Mouse (Mus musculus) embryonic facial prominence, embryonic 15.5 days (tissue): ENCODE results near the gene Mrvi1. TPM values are rescaled to one million over a fixed set of nuclear protein-coding genes. Genes with fewer than 3 reads are reported as not detected.

Experiments used
- ATAC-seq: fragments of 200-750 bp; cut with Nextera tagmentation; 2 replicates; pipeline ENCODE4 v1.8.0; 2017; ENCODE audit warnings: low read depth, moderate TSS enrichment; ENCODE audit not compliant: insufficient number of reproducible peaks, low FRiP score, low TSS enrichment
- H3K27ac ChIP-seq: fragments of 300-500 bp; sonication (generic); replicated peaks from 2 replicates; pipeline ENCODE4 v1.5.1; 2015; ENCODE audit warnings: mild to moderate bottlenecking, inconsistent platforms
- H3K27me3 ChIP-seq: fragments of 300-500 bp; sonication (generic); 2 replicates; pipeline ENCODE4 v1.6.1; 2015; ENCODE audit warnings: inconsistent platforms
- H3K36me3 ChIP-seq: fragments of 300-500 bp; sonication (generic); 2 replicates; pipeline ENCODE4 v1.6.1; 2015; ENCODE audit warnings: mild to moderate bottlenecking, inconsistent platforms
- H3K4me1 ChIP-seq: fragments of 300-500 bp; sonication (generic); 2 replicates; pipeline ENCODE4 v1.6.1; 2015; ENCODE audit warnings: inconsistent platforms
- H3K4me2 ChIP-seq: fragments of 300-500 bp; sonication (generic); replicated peaks from 2 replicates; pipeline ENCODE4 v1.6.1; 2015; ENCODE audit warnings: mild to moderate bottlenecking, inconsistent platforms
- H3K4me3 ChIP-seq: fragments of 300-500 bp; sonication (generic); replicated peaks from 2 replicates; pipeline ENCODE4 v1.5.1; 2015; ENCODE audit warnings: mild to moderate bottlenecking, inconsistent platforms
- H3K9ac ChIP-seq: fragments of 300-500 bp; sonication (generic); 2 replicates; pipeline ENCODE4 v1.6.1; 2015; ENCODE audit warnings: inconsistent platforms
- H3K9me3 ChIP-seq: fragments of 300-500 bp; sonication (generic); replicated peaks from 2 replicates; pipeline ENCODE4 v1.6.1; 2016; ENCODE audit warnings: inconsistent platforms
- WGBS: fragments of 180-500 bp; shearing (Covaris S2); methylation state at CpG from one replicate; pipeline ENCODE4 v1.1.7; 2015; 5-methylcytosine and 5-hydroxymethylcytosine counted together
- polyA plus RNA-seq: library from polyadenylated mRNA; unstranded; fragments of >200 nt; fragmentation: Nextera tagmentation; extraction: Ambion mirVana; gene quantifications from 2 replicates; pipeline ENCODE4 v1.2.1, GENCODE M21; 2015

Mrvi1 gene
- polyA plus RNA-seq, 1 experiment from 2014 or later = 2.1 TPM

DNA sequence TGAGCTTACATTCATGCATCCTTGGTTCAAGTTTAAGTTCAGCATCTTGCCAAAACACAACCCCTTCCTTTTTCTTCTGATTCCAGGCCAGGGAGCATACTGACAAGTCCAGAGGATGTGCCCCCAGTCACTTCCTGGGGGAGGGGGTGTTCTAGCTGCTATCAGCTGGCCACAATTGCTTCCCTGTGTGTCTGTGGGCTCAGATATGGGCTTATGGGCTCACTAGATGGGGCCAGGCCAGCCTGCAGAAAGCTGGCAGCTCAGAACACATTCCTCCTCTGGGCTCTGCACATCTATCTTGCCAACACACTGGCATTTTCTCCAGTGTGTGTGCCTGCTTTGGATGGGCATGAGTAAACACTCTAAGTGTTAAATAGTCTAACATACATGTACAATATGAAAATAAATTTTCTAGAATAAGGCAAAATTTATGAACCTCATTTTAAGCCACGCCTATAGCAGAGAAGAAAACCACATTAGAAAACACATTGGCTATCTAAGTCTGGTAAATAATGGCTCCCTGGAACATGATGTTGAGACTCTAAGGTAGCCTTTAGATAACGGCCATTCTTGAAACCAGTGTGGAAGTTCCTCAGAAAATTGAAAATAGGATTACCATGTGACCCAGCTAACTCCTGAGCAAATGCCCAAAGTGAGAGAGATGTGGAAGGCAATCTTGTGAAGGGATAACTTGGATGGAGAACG, 22.0 kb upstream of the Mrvi1 start:
- WGBS = 77% methylated on average over 3 of the region's 3 CpGs
- H3K4me3 ChIP-seq = no peak overlapping the region
- H3K27me3 ChIP-seq = no peaks in the 10 kb centered on the region
- no peaks in the 10 kb centered on the region for H3K36me3 ChIP-seq
- no peak overlapping the region for H3K9ac ChIP-seq
- no peaks in the 10 kb centered on the region for H3K4me1 ChIP-seq
- no peak for ATAC-seq
- no peak overlapping the region for H3K27ac ChIP-seq
- H3K9me3 ChIP-seq = no peaks in the 10 kb centered on the region
- H3K4me2 ChIP-seq = no peak overlapping the region

DNA sequence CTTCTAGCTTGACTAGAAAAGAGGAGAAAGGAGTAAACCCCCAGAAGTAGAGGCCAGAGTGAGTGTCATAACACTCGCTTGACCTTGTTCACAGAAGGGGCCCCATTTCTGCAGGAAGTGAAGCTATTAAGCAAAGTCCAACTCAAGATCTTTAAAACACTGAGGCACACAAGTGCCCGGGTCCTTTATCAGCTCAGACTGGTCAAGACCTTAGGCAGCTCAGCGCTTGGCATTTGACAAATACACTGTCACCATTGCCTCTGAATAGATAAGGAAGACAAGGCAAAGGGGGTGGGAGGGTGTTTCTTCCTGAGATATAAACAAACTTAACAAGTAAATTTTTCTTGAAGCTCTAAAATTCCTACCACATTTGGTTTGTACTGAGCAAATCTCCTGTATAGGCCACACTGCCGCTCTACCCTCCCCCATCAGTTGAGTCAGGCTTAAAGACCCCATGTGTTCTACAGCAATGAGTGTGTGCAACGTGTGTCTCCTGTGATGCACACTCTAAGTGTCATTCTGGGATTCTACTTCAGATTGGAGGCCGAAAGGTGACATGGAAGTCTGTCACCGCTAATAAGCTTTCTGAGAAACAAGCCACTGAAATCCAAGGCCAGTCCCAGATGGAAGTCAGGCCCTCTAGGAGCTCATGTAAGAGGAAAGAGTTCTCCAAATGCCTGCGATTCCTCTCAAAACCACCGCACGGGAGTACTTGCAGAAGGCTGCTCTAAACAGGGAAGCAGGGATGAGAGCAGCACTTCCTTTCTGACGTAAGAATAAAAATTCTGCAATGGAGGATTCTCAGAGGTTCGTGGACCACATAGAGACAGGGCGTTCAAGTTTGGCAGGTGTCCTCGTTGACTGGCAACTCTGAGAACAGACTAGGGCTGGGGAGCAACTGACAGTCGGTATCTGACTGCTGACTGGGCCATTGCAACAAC, 16.9 kb upstream of the Mrvi1 start:
- ATAC-seq = no peak
- H3K4me2 ChIP-seq = no peak overlapping the region
- 75% methylated on average over 15 of the region's 15 CpGs for WGBS

DNA sequence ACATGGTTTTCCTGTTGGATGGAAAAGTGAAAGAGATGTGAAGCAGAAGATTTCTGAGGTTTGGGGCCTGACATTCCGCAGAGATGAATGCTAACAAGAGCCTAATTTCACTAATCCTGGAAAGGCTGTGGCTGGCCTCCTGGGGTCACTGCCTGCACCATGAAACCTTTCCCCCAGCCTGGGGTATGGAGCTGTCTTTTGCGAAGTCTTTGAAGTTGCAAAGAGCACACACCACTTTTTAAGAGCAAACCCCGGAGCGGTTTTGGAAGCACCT, 8.9 kb upstream of the Mrvi1 start:
- 28% methylated on average over 4 of the region's 4 CpGs for WGBS
- H3K4me3 ChIP-seq = no peak overlapping the region
- H3K27ac ChIP-seq = no peak overlapping the region
- no peak for ATAC-seq
- H3K4me2 ChIP-seq = no peak overlapping the region
- H3K4me1 ChIP-seq = 0 out of 2 replicates have a peak, but pooled peaks cover 6% of the 10 kb centered on the region
- no peaks in the 10 kb centered on the region for H3K36me3 ChIP-seq
- no peaks in the 10 kb centered on the region for H3K9me3 ChIP-seq
- H3K27me3 ChIP-seq = no peaks in the 10 kb centered on the region
- no peak overlapping the region for H3K9ac ChIP-seq

More for the DNA sequence above, 16.9 kb upstream of the Mrvi1 start:
- H3K36me3 ChIP-seq = no peaks in the 10 kb centered on the region
- H3K4me1 ChIP-seq = no peaks in the 10 kb centered on the region
- H3K4me3 ChIP-seq = no peak overlapping the region
- H3K27me3 ChIP-seq = no peaks in the 10 kb centered on the region
- H3K27ac ChIP-seq = no peak overlapping the region
- no peaks in the 10 kb centered on the region for H3K9me3 ChIP-seq
- H3K9ac ChIP-seq = no peak overlapping the region

DNA sequence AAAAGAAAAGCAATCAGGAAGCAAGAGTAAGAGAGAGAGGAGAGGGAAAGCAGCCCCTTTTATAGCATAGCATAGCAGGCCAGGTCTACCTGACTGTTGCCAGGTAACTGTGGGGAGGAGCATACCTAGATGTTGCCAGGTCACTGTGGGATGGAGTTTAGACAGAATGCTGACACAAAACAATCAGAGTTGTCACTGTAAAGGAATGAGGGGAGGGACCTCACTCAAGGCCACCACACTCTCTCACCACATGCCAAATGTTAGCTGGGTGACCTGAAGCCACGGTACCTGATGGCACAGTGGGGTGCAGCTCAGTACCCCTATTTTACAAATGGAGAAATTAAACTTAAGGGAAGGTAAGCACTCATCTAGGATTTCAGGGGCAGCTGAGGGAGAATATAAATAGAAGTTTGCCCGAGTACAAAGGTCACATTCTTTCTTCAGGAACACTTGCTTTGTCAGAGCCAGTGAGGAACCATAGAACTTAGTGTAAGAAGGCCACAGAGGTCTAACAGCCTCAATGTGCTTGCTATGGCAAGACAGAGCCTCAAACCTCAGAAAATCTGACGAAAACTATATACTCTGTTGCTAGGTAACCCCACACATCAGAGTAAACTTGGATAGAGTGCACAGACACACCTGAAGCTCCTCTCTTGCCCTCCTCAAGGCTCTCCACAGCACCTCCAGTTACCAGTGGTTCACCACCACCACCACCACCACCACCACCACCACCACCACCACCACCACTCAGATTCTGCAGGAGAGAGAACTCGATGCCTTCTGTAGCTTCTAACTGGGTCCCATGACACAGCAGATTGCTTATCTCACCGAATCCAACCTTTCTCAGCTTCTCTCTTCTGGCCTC, 8.3 kb upstream of the Mrvi1 start:
- ATAC-seq = no peak
- no peaks in the 10 kb centered on the region for H3K9me3 ChIP-seq
- no peak overlapping the region for H3K9ac ChIP-seq
- no peak overlapping the region for H3K4me3 ChIP-seq
- H3K4me1 ChIP-seq = 0 out of 2 replicates have a peak, but pooled peaks cover 6% of the 10 kb centered on the region
- H3K36me3 ChIP-seq = no peaks in the 10 kb centered on the region
- H3K4me2 ChIP-seq = no peak overlapping the region
- WGBS = 49% methylated on average over 5 of the region's 5 CpGs
- no peak overlapping the region for H3K27ac ChIP-seq
- H3K27me3 ChIP-seq = no peaks in the 10 kb centered on the region

DNA sequence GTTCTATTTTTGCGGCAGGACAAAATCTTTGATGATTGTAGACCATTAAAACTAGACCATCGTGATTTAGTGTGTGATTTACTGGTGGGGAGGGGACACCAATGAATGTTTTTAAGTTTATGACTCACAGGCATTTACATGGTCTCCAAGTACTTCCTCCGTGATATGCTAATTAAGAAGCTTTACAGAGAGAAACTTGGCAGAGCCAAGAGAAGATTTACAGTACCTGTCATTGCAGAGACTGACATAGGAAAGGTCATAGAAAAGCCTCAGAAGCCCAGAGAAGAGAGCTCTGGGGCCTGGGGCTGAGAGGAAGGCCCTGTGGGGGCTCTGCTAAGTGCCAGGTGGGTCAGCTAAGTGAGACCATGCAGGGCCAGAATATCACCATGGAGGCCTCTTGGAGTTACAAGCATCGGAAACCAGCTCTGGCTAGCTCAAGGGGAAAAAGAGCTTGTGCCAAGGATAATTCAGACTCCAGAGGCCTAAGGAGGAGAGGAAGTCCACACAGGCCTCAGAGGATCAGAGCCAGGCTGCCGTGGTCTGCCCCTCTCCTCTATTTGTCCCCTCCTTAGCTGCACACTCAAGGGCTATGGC, 7.1 kb upstream of the Mrvi1 start:
- no peak overlapping the region for H3K9ac ChIP-seq
- H3K4me1 ChIP-seq = 0 out of 2 replicates have a peak, but pooled peaks cover 6% of the 10 kb centered on the region
- H3K9me3 ChIP-seq = no peaks in the 10 kb centered on the region
- H3K27me3 ChIP-seq = no peaks in the 10 kb centered on the region
- H3K36me3 ChIP-seq = no peaks in the 10 kb centered on the region
- H3K4me2 ChIP-seq = no peak overlapping the region
- no peak overlapping the region for H3K27ac ChIP-seq
- no peak for ATAC-seq
- WGBS = 60% methylated on average over 5 of the region's 5 CpGs
- H3K4me3 ChIP-seq = no peak overlapping the region

DNA sequence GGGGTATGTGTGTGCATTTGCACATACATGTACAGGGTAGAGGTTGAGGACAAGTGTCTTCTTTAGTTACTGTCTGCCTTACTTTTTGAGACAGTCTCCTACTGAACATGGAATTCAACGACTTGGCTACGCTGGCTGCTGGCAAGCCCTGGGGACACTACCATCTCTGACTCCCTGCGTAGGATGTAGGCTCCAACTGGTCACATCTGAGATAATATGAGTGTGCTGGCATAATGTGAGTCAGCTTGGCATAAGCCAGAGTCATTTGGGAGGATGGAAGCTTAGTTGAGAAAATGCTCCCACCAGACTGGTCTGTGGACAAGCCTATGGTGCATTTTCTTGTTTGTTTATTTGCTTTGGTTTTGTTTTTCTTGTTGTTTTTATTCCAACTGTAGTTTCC, 5.8 kb upstream of the Mrvi1 start:
- Histone ChIP-seq H3K27ac (no peak overlapping the region), H3K9me3 (no peaks in the 10 kb centered on the region), H3K36me3 (no peaks in the 10 kb centered on the region), H3K4me2 (no peak overlapping the region), H3K4me1 (0 out of 2 replicates have a peak, but pooled peaks cover 6% of the 10 kb centered on the region), H3K4me3 (no peak overlapping the region), H3K27me3 (no peaks in the 10 kb centered on the region), H3K9ac (no peak overlapping the region)
- WGBS = 88% methylated on average over 3 of the region's 3 CpGs
- no peak for ATAC-seq

DNA sequence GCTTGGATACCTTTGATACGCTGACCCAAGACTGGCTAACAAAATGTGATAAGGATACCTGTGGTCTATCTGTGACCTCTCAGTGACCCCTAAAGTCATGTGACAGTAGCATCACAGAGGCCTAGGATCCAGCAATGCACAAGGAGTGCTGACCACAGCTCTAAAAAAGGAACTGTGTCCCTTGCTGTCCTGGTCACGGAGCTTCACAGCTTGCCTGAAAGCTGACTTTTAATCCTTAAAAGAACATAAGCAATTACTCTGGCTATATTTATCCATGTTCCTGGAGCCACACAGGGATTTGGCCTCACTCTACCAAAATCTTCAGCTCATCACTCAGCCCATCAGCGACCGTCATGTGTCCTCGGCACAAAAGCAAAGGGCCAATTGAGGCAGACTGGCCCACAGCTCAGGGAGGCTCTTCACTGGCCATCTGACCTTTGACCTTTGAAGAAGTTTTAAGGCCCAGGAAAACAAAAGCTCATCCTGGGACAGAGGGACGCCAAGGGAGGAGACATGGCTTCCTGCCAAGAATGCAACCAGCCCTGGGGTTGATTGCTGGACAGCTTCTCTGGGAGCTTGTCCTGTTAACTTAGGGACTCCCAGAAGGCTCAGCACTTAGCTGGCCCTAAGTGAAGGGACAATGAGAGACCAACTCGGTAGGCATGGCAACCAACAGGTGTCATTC, 3.5 kb upstream of the Mrvi1 start:
- H3K27me3 ChIP-seq = no peaks in the 10 kb centered on the region
- no peak; the same call in 1 of the 2 replicates for ATAC-seq
- 68% methylated on average over 7 of the region's 7 CpGs for WGBS
- peaks cover 9% of the 10 kb centered on the region; the same call in 1 of the 2 replicates for H3K4me1 ChIP-seq
- no peak overlapping the region for H3K4me3 ChIP-seq
- no peak overlapping the region for H3K4me2 ChIP-seq
- no peaks in the 10 kb centered on the region for H3K9me3 ChIP-seq
- no peak overlapping the region for H3K27ac ChIP-seq
- no peak overlapping the region for H3K9ac ChIP-seq
- H3K36me3 ChIP-seq = no peaks in the 10 kb centered on the region

DNA sequence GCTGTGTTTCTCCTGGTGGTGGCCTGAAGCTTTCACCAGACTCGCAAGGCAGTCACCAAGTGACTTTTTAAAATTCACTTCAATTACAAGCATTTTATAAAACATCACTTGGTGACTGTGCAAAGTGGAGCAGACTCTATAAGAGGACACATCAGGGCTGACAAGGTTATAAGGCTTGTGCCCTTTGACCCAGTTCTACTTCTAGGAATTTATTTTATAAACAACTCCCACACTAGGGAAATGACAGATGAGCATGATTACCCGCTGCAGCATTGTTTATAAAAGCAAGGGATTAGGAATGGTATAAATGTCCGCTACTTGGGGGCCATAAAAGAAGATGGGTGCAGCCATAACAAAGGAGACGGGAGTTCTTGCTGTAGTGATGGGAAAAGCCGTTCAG, 1.4 kb upstream of the Mrvi1 start:
- H3K36me3 ChIP-seq = no peaks in the 10 kb centered on the region
- WGBS = 70% methylated on average over 5 of the region's 5 CpGs
- H3K4me2 ChIP-seq = no peak overlapping the region
- H3K9ac ChIP-seq = no peak overlapping the region
- no peak overlapping the region for H3K4me3 ChIP-seq
- H3K27ac ChIP-seq = no peak overlapping the region
- no peak for ATAC-seq
- no peaks in the 10 kb centered on the region for H3K27me3 ChIP-seq
- H3K4me1 ChIP-seq = peaks cover 9% of the 10 kb centered on the region; the same call in 1 of the 2 replicates
- no peaks in the 10 kb centered on the region for H3K9me3 ChIP-seq

DNA sequence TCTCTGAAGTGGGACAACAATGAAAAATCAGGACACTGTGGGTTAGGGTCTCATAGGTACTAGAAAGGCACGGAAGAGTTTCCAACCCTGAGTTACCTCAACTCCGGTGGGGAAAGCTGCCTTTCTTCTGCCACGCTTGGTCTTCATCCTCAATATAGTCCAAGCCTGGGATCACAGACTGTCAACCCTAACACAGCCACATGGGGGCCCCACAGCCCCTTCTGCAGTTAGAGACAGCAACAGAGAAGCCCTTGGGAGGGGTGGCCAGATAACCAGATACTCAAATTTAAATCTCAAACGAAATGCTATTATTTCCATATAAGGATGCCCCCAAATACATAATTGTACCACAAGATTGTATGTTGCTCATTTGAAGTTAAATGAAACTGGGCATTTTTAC, 503 bp upstream of the Mrvi1 start:
- H3K27me3 ChIP-seq = no peaks in the 10 kb centered on the region
- no peak overlapping the region for H3K4me2 ChIP-seq
- no peak overlapping the region for H3K27ac ChIP-seq
- no peaks in the 10 kb centered on the region for H3K36me3 ChIP-seq
- no peak overlapping the region for H3K9ac ChIP-seq
- WGBS = 62% methylated on average over 4 of the region's 4 CpGs
- H3K4me3 ChIP-seq = no peak overlapping the region
- ATAC-seq = no peak
- H3K4me1 ChIP-seq = peaks cover 9% of the 10 kb centered on the region; the same call in 1 of the 2 replicates
- H3K9me3 ChIP-seq = no peaks in the 10 kb centered on the region

DNA sequence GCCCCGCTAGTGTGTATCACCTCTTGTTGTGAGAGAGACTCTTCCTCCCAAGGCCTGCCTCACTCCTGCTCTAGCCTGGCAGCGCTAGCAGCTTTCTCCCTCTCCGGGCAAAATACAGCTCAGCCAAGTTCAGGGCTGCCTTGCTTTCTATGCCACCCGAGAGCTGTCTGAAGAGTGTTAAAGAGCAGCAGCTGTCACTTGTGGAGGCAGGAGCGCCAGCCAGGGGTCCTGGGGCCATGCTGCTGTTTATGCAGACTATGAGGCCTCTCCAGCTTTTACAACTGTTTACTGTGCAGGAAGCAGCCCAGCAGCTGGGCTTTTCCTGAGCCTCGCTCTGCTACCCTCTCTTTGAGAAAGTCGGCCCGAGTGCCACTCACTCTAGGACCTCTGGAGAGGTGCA, 1.2 kb downstream of the Mrvi1 start:
- H3K36me3 ChIP-seq = no peaks in the 10 kb centered on the region
- H3K9ac ChIP-seq = no peak overlapping the region
- H3K4me3 ChIP-seq = no peak overlapping the region
- H3K27me3 ChIP-seq = no peaks in the 10 kb centered on the region
- H3K27ac ChIP-seq = no peak overlapping the region
- WGBS = 53% methylated on average over 8 of the region's 8 CpGs
- H3K9me3 ChIP-seq = no peaks in the 10 kb centered on the region
- peaks cover 9% of the 10 kb centered on the region; the same call in 1 of the 2 replicates for H3K4me1 ChIP-seq
- no peak for ATAC-seq
- H3K4me2 ChIP-seq = no peak overlapping the region
